Mouse (Mus musculus): Measurements from ENCODE around the gene Gm9507. TPM values are rescaled to one million over a fixed set of nuclear protein-coding genes. Genes with fewer than 3 reads are reported as not detected.
"Not testable (repeated sequence)": the region's sequence is repeated elsewhere in the genome, so short reads cannot be mapped to it uniquely, and the experiment has no call there.

Gm9507 gene
- polyA plus RNA-seq, 1 experiment from 2014 or later, result not detected

GRCm38 (mm10) chr10:77787876-77788275, 23.8 kb downstream of the Gm9507 start, which contains the start of gene Gm7137:
Gene Gm7137, minus strand, starts transcription at chr10:77788200.
- H3K27ac ChIP-seq (ENCODE audit: low read depth, low read length); H3K36me3 ChIP-seq (ENCODE audit: control insufficient read depth, insufficient read depth, low read length); ATAC-seq (ENCODE audit: low read depth); H3K9ac ChIP-seq (replicated peaks; ENCODE audit: low read depth, low read length); H3K4me2 ChIP-seq (ENCODE audit: low read depth, low read length); H3K27me3 ChIP-seq (ENCODE audit: control insufficient read depth, insufficient read depth, low read length); H3K9me3 ChIP-seq (ENCODE audit: control insufficient read depth, low read length); H3K4me1 ChIP-seq (ENCODE audit: control insufficient read depth, insufficient read depth, low read length); H3K4me3 ChIP-seq (ENCODE audit: low read depth, low read length): not testable (repeated sequence)
- no CpG with 5 or more reads among the region's 1 CpGs for WGBS

GRCm38 (mm10) chr10:77783396-77783795, 28.2 kb downstream of the Gm9507 start:
- not testable (repeated sequence) for ATAC-seq (ENCODE audit: low read depth); H3K9me3 ChIP-seq (ENCODE audit: control insufficient read depth, low read length); H3K4me1 ChIP-seq (ENCODE audit: control insufficient read depth, insufficient read depth, low read length); H3K9ac ChIP-seq (replicated peaks; ENCODE audit: low read depth, low read length); H3K36me3 ChIP-seq (ENCODE audit: control insufficient read depth, insufficient read depth, low read length); H3K4me3 ChIP-seq (ENCODE audit: low read depth, low read length); H3K27ac ChIP-seq (ENCODE audit: low read depth, low read length); H3K27me3 ChIP-seq (ENCODE audit: control insufficient read depth, insufficient read depth, low read length); H3K4me2 ChIP-seq (ENCODE audit: low read depth, low read length)
- 100% methylated on average over 1 of the region's 3 CpGs for WGBS

- WGBS, result 40% methylated on average over 1 of the region's 1 CpGs
- not testable (repeated sequence) for H3K4me2 ChIP-seq (ENCODE audit: low read depth, low read length); H3K27me3 ChIP-seq (ENCODE audit: control insufficient read depth, insufficient read depth, low read length); H3K4me3 ChIP-seq (ENCODE audit: low read depth, low read length); H3K9me3 ChIP-seq (ENCODE audit: control insufficient read depth, low read length); H3K9ac ChIP-seq (replicated peaks; ENCODE audit: low read depth, low read length); H3K4me1 ChIP-seq (ENCODE audit: control insufficient read depth, insufficient read depth, low read length); ATAC-seq (ENCODE audit: low read depth); H3K36me3 ChIP-seq (ENCODE audit: control insufficient read depth, insufficient read depth, low read length); H3K27ac ChIP-seq (ENCODE audit: low read depth, low read length)
Measured at GRCm38 (mm10) chr10:77782442-77782841, 29.2 kb downstream of the Gm9507 start, which contains the start of gene Gm3250. Gene Gm3250, minus strand, starts transcription at chr10:77782542.

- H3K9me3 ChIP-seq (ENCODE audit: control insufficient read depth, low read length); H3K4me1 ChIP-seq (ENCODE audit: control insufficient read depth, insufficient read depth, low read length); H3K9ac ChIP-seq (replicated peaks; ENCODE audit: low read depth, low read length); H3K4me2 ChIP-seq (ENCODE audit: low read depth, low read length); H3K27ac ChIP-seq (ENCODE audit: low read depth, low read length); H3K4me3 ChIP-seq (ENCODE audit: low read depth, low read length); H3K27me3 ChIP-seq (ENCODE audit: control insufficient read depth, insufficient read depth, low read length); ATAC-seq (ENCODE audit: low read depth); H3K36me3 ChIP-seq (ENCODE audit: control insufficient read depth, insufficient read depth, low read length): not testable (repeated sequence)
- 40% methylated on average over 1 of the region's 1 CpGs for WGBS
Measured at GRCm38 (mm10) chr10:77776844-77777243, 34.8 kb downstream of the Gm9507 start, which contains the start of gene Gm7138. Gene Gm7138, minus strand, starts transcription at chr10:77776944.

- not testable (repeated sequence) for H3K4me3 ChIP-seq (ENCODE audit: low read depth, low read length); H3K9me3 ChIP-seq (ENCODE audit: control insufficient read depth, low read length); H3K4me2 ChIP-seq (ENCODE audit: low read depth, low read length); H3K27ac ChIP-seq (ENCODE audit: low read depth, low read length); H3K9ac ChIP-seq (replicated peaks; ENCODE audit: low read depth, low read length); ATAC-seq (ENCODE audit: low read depth); H3K4me1 ChIP-seq (ENCODE audit: control insufficient read depth, insufficient read depth, low read length); H3K36me3 ChIP-seq (ENCODE audit: control insufficient read depth, insufficient read depth, low read length); H3K27me3 ChIP-seq (ENCODE audit: control insufficient read depth, insufficient read depth, low read length)
- 75% methylated on average over 1 of the region's 3 CpGs for whole genome bisulfite sequencing
Measured at GRCm38 (mm10) chr10:77772142-77772541, 39.5 kb downstream of the Gm9507 start.

- 60% methylated on average over 1 of the region's 1 CpGs for WGBS
Measured at GRCm38 (mm10) chr10:77771225-77771624, 40.4 kb downstream of the Gm9507 start, which contains the start of gene Gm3238. Gene Gm3238, minus strand, starts transcription at chr10:77771325.

GRCm38 (mm10) chr10:77769727-77770126, 41.9 kb downstream of the Gm9507 start:
- H3K4me1 ChIP-seq (ENCODE audit: control insufficient read depth, insufficient read depth, low read length), result no peaks in the 10 kb centered on the region
- no peak overlapping the region for H3K9ac ChIP-seq (replicated peaks; ENCODE audit: low read depth, low read length)
- H3K4me3 ChIP-seq (ENCODE audit: low read depth, low read length), result no peak overlapping the region
- H3K27ac ChIP-seq (ENCODE audit: low read depth, low read length), result no peak overlapping the region
- no peak overlapping the region for H3K4me2 ChIP-seq (ENCODE audit: low read depth, low read length)
- no peaks in the 10 kb centered on the region for H3K27me3 ChIP-seq (ENCODE audit: control insufficient read depth, insufficient read depth, low read length)
- H3K36me3 ChIP-seq (ENCODE audit: control insufficient read depth, insufficient read depth, low read length), result no peaks in the 10 kb centered on the region
- no peak for ATAC-seq (ENCODE audit: low read depth)
- no peaks in the 10 kb centered on the region for H3K9me3 ChIP-seq (ENCODE audit: control insufficient read depth, low read length)
- 85% methylated on average over 1 of the region's 1 CpGs for WGBS

More at GRCm38 (mm10) chr10:77771225-77771624, 40.4 kb downstream of the Gm9507 start, which contains the start of gene Gm3238:
- not testable (repeated sequence) for H3K27me3 ChIP-seq (ENCODE audit: control insufficient read depth, insufficient read depth, low read length); H3K9me3 ChIP-seq (ENCODE audit: control insufficient read depth, low read length); ATAC-seq (ENCODE audit: low read depth); H3K4me3 ChIP-seq (ENCODE audit: low read depth, low read length); H3K4me1 ChIP-seq (ENCODE audit: control insufficient read depth, insufficient read depth, low read length); H3K36me3 ChIP-seq (ENCODE audit: control insufficient read depth, insufficient read depth, low read length); H3K27ac ChIP-seq (ENCODE audit: low read depth, low read length); H3K9ac ChIP-seq (replicated peaks; ENCODE audit: low read depth, low read length); H3K4me2 ChIP-seq (ENCODE audit: low read depth, low read length)

Other genes with a start within 250 kb of the Gm9507 start
- 64.2 and 82.6 TPM in 2 replicates for gene Pttg1ip, start 230.1 kb downstream of the Gm9507 start, polyA plus RNA-seq (2014; fragmentation: Nextera tagmentation; extraction: Ambion mirVana)
- 214 and 240 TPM in 2 replicates for gene Sumo3, start 205.7 kb downstream of the Gm9507 start, polyA plus RNA-seq (2014; fragmentation: Nextera tagmentation; extraction: Ambion mirVana)
- 2.7 TPM in 1 of 2 replicates, not detected in the other for gene Gm49325, start 205.6 kb downstream of the Gm9507 start, polyA plus RNA-seq (2014; fragmentation: Nextera tagmentation; extraction: Ambion mirVana)
- 44.0 and 57.3 TPM in 2 replicates for gene Ube2g2, start 189.6 kb downstream of the Gm9507 start, polyA plus RNA-seq (2014; fragmentation: Nextera tagmentation; extraction: Ambion mirVana)
- gene Tspear, start 125.3 kb downstream of the Gm9507 start, polyA plus RNA-seq (2014; fragmentation: Nextera tagmentation; extraction: Ambion mirVana), result 1.4 and 1.5 TPM in 2 replicates
- not detected in 2 replicates for gene Gm19402, start 121.1 kb downstream of the Gm9507 start, polyA plus RNA-seq (2014; fragmentation: Nextera tagmentation; extraction: Ambion mirVana)
- gene Gm9508, start 114.6 kb downstream of the Gm9507 start, polyA plus RNA-seq (2014; fragmentation: Nextera tagmentation; extraction: Ambion mirVana), result not detected in 2 replicates
- gene Gm10272, start 105.2 kb downstream of the Gm9507 start, polyA plus RNA-seq (2014; fragmentation: Nextera tagmentation; extraction: Ambion mirVana), result not detected in 2 replicates
- not detected in 2 replicates for gene Gm10024, start 100.4 kb downstream of the Gm9507 start, polyA plus RNA-seq (2014; fragmentation: Nextera tagmentation; extraction: Ambion mirVana)
- gene Gm10142, start 96.0 kb downstream of the Gm9507 start, polyA plus RNA-seq (2014; fragmentation: Nextera tagmentation; extraction: Ambion mirVana), result not detected in 2 replicates
- not detected in 2 replicates for gene Krtap12-1, start 91.2 kb downstream of the Gm9507 start, polyA plus RNA-seq (2014; fragmentation: Nextera tagmentation; extraction: Ambion mirVana)
- gene Gm10100, start 85.4 kb downstream of the Gm9507 start, polyA plus RNA-seq (2014; fragmentation: Nextera tagmentation; extraction: Ambion mirVana), result not detected in 2 replicates
- not detected in 2 replicates for gene Gm18596, start 69.2 kb downstream of the Gm9507 start, polyA plus RNA-seq (2014; fragmentation: Nextera tagmentation; extraction: Ambion mirVana)
- gene Gm9736, start 60.5 kb downstream of the Gm9507 start, polyA plus RNA-seq (2014; fragmentation: Nextera tagmentation; extraction: Ambion mirVana), result not detected in 2 replicates
- gene Gm3233, start 52.2 kb downstream of the Gm9507 start, polyA plus RNA-seq (2014; fragmentation: Nextera tagmentation; extraction: Ambion mirVana), result not detected in 2 replicates
- not detected in 2 replicates for gene Gm3238, start 40.5 kb downstream of the Gm9507 start, polyA plus RNA-seq (2014; fragmentation: Nextera tagmentation; extraction: Ambion mirVana)
- gene Gm7138, start 34.9 kb downstream of the Gm9507 start, polyA plus RNA-seq (2014; fragmentation: Nextera tagmentation; extraction: Ambion mirVana), result not detected in 2 replicates
- gene Gm3250, start 29.3 kb downstream of the Gm9507 start, polyA plus RNA-seq (2014; fragmentation: Nextera tagmentation; extraction: Ambion mirVana), result not detected in 2 replicates
- not detected in 2 replicates for gene Gm7137, start 23.6 kb downstream of the Gm9507 start, polyA plus RNA-seq (2014; fragmentation: Nextera tagmentation; extraction: Ambion mirVana)
- gene Gm9639, start 16.8 kb downstream of the Gm9507 start, polyA plus RNA-seq (2014; fragmentation: Nextera tagmentation; extraction: Ambion mirVana), result not detected in 2 replicates
- not detected in 2 replicates for gene Gm19668, start 12.7 kb downstream of the Gm9507 start, polyA plus RNA-seq (2014; fragmentation: Nextera tagmentation; extraction: Ambion mirVana)
- not detected in 2 replicates for gene Gm2696, start 2.8 kb upstream of the Gm9507 start, polyA plus RNA-seq (2014; fragmentation: Nextera tagmentation; extraction: Ambion mirVana)
- gene Krtap10-4, start 15.3 kb upstream of the Gm9507 start, polyA plus RNA-seq (2014; fragmentation: Nextera tagmentation; extraction: Ambion mirVana), result not detected in 2 replicates
- gene Krtap10-10, start 24.1 kb upstream of the Gm9507 start, polyA plus RNA-seq (2014; fragmentation: Nextera tagmentation; extraction: Ambion mirVana), result not detected in 2 replicates
- not detected in 2 replicates for gene Gm36176, start 35.0 kb upstream of the Gm9507 start, polyA plus RNA-seq (2014; fragmentation: Nextera tagmentation; extraction: Ambion mirVana)
- gene Gm10318, start 41.0 kb upstream of the Gm9507 start, polyA plus RNA-seq (2014; fragmentation: Nextera tagmentation; extraction: Ambion mirVana), result 0.30 TPM in 1 of 2 replicates, not detected in the other
- not detected in 2 replicates for gene Gm3285, start 50.1 kb upstream of the Gm9507 start, polyA plus RNA-seq (2014; fragmentation: Nextera tagmentation; extraction: Ambion mirVana)
- gene Lrrc3, start 90.7 kb upstream of the Gm9507 start, polyA plus RNA-seq (2014; fragmentation: Nextera tagmentation; extraction: Ambion mirVana), result 17.4 and 20.6 TPM in 2 replicates
- gene Trpm2, start 158.7 kb upstream of the Gm9507 start, polyA plus RNA-seq (2014; fragmentation: Nextera tagmentation; extraction: Ambion mirVana), result 6.0 and 9.2 TPM in 2 replicates
- gene 1810043G02Rik, start 166.7 kb upstream of the Gm9507 start, polyA plus RNA-seq (2014; fragmentation: Nextera tagmentation; extraction: Ambion mirVana), result 41.3 and 52.6 TPM in 2 replicates
- gene Pfkl, start 198.2 kb upstream of the Gm9507 start, polyA plus RNA-seq (2014; fragmentation: Nextera tagmentation; extraction: Ambion mirVana), result 83.2 and 93.9 TPM in 2 replicates
- gene Dnmt3l, start 230.1 kb upstream of the Gm9507 start, polyA plus RNA-seq (2014; fragmentation: Nextera tagmentation; extraction: Ambion mirVana), result not detected in 2 replicates
- 0.21 TPM in 2 replicates for gene Aire, start 231.8 kb upstream of the Gm9507 start, polyA plus RNA-seq (2014; fragmentation: Nextera tagmentation; extraction: Ambion mirVana)